Mouse (Mus musculus): ENCODE measurements at regions not wholly inside any gene's neighbourhood (a gene's known extent, or its start where the extent isn't known, plus 50 kb on each side); places are given as distances from the start of the nearest gene placed in this dataset.
"Not testable (repeated sequence)": the region's sequence is repeated elsewhere in the genome, so short reads cannot be mapped to it uniquely, and the experiment has no call there.

DNA sequence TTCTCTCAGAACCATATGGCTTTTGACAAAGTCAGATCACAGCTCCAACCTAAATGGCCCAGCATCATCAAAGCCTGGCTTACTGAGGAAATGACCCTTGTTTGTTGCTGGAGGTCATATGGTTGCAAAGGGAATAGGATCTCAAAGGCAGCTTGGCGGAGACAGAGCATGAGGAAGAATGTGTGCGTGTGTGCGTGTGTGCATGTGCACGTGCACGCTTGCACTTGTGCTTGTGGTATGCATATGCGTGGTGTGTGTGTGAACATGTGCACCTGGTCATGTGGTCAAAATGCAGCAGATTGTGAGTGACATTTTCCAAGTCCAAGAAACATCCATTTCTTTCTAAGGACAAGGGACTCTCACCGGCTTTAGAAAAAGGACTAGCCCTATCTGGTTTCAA, 216.9 kb downstream of the Dact1 start:
- no peak for DNase-seq (ENCODE audit: low spot score in 2 of 2)

DNA sequence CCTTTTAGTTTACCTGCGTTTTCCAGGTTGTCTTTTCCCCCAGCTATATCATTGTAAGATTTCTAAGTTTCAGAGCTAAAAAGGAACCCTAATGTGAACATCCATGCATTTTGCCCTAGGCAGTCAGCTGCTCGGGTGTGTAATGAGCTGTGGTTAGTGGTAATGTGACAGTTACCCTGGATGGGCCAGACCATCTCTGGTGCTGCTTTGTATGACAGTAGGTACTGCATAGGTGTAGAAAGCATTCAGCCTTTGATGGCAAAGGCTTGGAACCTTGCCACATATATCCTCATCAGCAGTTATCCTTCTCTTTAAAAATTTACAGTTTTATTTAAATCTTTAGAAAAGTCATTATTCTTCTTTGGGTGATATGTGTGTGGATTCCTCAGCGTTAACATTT, 222.5 kb downstream of the Dact1 start:
- no peak for DNase-seq (ENCODE audit: low spot score in 2 of 2)

DNA sequence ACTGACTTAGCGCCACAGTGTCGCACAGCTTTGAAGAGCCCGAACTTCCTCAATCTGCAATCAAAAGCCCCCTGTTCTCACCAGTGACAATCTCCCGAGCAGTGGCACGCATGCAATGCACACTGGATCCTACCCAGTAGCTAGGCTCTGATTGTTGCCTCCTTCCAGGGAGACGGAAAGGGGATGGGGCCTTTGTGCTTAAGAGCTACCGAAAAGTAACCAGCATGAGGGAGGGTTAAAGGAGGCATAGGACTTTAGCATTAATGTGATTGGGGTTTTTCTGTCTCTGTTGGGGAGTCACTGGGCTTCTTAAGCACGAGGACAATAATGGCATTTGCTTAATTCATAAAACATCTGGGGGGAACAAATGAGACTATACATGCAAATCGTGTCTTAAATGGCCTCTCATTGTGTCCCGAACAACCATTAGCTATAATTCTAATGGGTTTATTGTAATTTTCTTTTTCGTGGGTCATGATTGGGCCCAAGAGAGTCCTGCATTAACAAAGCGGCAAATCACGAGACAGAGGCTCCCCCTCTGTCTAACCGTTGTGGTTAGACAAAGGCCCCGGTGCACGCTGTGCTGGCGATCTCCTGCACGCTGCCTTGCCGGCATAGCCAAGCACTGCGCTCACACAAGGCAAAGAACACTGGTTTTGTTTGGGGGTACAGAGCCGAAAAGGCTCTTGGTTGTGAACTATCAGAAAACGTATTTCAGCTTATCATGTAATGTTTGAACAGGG, 223.2 kb downstream of the Dact1 start:
- no peak for DNase-seq (ENCODE audit: low spot score in 2 of 2)

DNA sequence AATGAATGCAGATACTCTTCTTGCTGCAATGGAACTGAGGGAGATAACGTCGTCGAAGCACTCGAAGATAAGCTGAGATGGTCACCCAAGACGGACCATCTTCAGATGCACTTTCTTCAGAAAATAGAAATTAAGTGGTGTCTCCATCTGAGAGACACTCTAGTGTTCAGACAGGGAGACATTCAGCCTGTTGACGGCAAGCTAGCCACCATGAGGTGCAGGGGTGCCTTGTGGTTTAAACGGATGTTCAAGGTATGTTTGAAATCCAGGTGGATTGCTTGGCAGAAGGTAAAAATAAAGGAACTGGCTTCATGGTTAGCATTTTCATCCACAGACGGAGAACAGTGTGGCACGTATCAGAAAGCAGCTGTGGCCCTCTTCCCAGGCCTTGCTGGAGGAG, 224.0 kb downstream of the Dact1 start:
- no peak for DNase-seq (ENCODE audit: low spot score in 2 of 2)

DNA sequence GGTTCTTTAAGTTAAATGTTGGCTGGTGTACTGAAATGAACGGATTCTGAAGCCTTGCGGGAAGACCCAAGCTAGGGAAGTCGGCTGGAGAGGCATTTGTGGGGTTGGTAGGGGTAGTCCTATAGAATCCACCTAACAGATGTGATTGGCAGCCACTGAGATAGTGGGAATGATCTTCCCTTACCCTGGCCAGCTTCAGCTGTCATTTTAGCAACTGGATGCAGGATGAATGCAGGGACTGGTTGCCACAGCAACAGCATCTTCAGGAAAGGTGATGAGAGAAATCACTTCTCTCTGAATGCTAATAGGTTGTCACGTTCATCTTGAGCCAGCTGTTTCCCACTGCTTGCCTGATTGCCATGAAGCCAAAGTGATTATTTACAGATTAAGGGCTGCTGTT, 224.5 kb downstream of the Dact1 start:
- no peak for DNase-seq (ENCODE audit: low spot score in 2 of 2)

DNA sequence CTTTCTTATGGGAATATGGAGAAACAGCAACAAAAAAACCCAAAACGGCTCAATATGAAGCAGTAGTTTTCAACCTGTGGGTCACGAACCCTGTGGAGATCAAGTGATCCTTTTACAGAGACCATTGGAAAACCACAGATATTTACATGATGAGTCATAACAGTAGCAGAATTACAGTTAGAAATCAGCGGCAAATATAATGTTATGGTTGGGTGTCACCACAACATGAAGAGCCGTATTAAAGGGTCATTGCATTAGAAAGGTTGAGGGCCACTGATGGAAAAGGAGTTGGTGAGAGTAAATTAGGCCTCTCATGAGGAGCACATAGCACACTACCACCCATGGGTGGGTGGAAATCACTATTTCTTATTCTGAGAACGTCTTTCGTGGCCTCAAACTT, 225.6 kb downstream of the Dact1 start:
- no peak for DNase-seq (ENCODE audit: low spot score in 2 of 2)

DNA sequence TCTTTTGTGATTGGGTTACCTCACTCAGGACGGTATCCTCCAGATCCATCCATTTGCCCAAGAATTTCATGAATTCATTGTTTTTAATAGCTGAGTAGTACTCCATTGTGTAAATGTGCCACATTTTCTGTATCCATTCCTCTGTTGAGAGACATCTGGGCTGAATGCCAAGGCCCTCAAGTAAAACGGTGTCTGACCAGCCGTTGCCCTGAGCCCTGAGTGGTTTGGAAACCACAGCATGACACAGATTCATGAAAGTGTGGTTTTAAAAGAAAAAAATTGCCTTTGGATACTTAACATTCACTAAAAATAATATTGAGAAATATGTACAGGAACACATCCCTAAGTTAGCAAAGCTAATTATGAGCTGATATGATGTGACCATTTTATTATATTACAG, 226.1 kb downstream of the Dact1 start:
- not testable (repeated sequence) for DNase-seq (ENCODE audit: low spot score in 2 of 2)

DNA sequence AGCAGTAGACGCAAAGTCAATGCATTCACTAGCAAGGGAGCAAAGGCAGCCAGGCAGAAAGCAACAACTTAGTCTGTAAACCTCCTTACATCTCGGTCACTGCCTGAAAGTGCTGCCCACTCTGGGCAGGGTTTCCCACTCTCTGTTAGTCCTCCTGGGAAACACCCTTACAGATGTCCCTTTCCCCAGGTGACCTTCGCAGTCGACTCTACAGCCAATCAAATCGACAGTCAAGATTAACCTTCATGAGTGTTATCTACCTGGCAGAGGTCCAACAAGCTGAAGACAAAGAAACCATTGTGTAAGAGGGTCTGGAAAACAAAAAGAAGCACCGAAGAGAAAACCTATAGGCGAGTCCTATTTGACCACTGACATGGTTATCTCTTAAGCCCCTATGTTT, 229.0 kb downstream of the Dact1 start:
- DNase-seq (ENCODE audit: low spot score in 2 of 2), result no peak

DNA sequence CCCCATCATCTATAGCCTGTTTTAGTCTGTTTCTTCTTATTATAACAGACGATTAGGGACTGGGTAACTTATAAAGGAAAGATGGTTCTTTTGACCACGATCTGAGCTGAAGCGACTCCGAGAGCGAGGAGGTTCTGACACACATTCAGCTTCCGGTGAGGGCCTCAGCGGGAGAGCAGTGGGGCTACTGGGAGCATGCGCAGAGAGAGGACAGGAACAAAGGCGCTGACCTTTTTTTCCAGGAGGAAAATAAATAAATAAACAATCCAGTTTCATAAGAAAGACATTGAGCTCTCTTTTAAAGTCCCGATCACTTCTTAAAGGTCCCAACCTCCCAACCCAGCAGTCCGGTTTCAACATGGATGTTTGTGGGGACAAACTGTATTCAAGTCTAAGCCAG, 230.6 kb downstream of the Dact1 start:
- DNase-seq (ENCODE audit: low spot score in 2 of 2), result no peak

DNA sequence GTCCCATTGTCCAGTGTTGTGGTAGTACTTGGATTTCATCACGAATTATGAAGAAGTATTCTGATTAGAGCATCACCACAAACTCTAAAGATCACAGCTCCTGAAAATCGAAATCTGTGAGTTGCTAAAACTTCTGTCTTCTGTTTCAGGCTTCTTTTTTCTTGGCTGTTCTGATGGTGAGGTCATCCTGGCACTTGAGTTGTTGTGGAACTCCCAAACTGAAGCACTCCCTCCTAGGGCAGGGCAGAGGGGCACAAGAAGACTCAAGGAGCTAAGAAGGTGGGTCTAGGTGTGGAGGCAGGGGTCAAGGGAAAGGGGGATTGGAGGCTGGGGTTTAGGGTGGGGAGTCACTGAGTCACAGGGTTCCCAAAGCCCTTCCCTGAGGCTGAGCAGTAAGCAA, 232.3 kb downstream of the Dact1 start:
- no peak for DNase-seq (ENCODE audit: low spot score in 2 of 2)

DNA sequence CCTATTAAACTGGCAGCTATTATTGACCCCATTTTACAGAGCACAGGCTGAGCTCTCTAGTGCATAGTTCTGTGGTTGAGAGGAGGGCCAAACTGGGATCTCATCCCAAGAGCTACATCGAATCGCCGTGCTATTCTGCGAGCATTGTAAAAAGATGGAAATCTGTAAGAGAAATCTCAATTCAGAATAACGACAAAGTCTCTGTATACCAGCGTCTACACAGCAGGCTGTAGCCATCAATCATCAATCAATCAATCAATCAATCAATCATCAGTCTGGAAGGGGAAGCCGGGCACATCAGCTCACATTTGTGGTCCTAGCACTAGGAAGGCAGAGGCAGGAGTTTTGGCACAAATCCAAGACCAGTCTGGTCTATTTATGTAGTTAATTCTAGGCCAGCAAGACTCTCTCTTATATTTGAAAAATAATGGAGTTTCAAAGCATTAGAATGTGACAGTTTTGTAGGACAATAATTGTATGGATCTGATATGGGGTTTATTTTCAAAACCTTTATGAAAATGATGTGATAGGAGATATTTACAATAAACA, 234.0 kb downstream of the Dact1 start:
- no peak for DNase-seq (ENCODE audit: low spot score in 2 of 2)

DNA sequence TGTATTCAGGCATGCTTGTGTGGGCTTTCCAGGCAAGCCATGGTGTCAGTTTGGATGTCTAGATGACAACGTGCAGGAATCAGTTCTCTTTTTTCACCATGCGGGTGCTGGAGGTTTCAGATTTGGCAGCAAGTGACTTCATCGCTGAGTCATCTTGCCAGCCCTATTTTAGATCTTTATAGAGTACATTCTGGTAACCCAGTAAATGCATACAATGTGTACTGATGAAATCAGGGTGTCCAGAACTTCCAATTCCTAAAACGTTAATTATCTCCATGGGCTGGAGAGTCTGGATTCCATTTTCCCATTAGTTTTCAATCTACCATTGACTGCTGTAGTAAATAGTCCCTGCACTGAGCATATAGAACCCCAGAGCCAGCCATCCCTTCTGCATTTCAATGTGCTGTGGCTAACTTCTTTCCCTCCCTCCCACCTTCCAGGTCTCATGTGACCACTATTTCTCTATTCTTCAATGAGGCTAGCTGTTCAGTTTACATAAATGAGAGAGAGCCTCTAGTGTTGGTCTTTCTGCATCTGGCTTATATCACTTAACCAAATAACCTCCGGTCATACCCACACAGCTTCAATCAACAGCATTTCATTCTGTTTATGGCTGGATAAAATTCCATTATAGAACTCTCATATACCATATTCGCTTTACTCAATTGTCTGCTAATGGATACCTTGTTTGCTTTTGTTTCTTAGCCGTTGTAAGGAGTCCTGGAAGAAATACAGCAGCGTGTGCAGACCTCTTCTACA, 234.9 kb downstream of the Dact1 start:
- no peak for DNase-seq (ENCODE audit: low spot score in 2 of 2)

DNA sequence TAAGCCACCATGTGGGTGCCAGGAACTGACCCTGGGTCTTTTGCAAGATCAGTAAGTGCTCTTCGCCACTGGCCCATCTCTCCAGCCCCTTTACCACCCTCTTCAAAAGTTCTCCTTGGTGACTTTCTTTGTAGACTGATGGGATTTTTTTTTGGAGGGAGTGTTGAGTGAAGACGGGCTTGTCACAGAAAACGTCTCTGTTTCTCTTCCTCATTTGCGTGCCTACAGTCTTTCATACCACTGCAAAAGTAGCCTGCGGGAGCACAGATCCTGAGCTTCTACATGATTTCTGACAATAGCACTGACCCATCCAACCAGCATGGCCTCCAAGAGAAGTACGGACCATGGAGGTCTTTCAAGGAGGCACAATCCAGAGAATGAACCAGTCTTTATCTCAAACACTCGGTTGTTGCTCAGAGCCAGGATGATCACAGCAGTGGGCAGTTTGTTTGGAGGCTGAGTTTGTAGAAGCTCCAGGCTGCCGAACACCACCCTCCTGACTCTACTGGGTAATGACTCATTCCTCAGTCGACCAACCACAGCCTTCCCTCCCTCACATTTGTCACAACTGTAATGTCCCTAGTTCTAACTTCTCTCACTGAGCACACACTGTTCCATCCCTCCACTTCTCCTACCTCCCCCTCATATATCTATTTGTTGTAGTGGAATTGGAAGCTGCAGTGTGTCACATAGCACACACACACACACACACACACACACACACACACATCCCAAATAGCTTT, 237.0 kb downstream of the Dact1 start:
- DNase-seq (ENCODE audit: low spot score in 2 of 2), result no peak

DNA sequence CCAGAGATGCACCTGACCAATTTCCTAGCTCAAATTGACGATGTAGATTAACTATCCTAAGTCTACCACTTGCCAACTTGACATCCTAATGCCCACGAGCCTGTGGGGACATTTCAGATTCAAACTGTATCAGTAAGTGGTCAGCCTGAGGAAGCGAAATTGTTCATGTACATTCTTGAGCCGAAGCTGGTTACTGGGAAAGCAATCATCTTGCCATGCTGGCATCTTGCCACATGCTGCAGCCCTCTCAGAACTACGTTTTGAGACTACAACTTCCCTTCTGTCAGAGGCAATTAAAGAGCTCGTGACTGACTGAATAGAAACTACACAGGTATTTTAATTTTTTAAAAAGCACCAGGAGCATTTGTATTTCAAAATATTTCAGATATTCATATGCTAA, 239.7 kb downstream of the Dact1 start:
- DNase-seq (ENCODE audit: low spot score in 2 of 2), result no peak

DNA sequence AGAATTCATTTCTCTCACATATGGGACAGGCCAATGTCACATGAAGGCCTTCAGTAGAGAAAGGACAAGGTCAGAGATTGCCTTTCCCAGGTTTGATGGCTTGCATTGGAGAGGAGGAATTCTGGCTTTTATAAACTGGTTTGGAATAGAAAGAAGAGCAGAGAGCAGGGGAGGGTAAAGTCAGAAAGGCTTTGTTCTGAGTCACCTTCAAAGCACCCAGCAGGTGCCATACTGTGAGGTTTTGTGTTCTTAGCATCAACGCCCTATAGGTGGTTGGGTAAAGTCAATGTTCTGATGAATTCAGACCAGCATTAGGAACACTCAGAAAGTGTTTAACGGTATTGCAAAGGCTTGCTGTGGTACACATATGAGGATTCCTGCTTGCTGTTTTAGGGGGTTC, 244.5 kb downstream of the Dact1 start:
- DNase-seq (ENCODE audit: low spot score in 2 of 2), result no peak

DNA sequence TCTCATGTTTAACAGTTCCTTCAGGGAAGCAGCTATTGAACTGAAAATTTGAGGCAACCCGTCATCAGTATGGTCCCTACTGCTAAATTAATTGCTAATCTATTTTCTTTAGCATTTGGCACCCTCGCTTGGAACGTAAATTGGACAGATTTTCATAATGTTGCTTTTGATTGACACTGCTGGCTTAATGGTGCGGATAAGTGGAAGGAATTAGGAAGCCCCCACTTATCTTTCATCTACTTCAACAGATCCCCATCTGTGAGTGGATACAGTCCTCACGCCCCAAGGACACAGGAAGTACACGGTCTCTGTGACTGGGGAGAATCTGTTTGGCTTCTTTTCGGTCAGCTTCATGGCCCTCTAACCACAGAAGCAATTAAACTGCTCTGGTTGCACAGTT, 251.6 kb downstream of the Dact1 start:
- DNase-seq (ENCODE audit: low spot score in 2 of 2), result no peak

DNA sequence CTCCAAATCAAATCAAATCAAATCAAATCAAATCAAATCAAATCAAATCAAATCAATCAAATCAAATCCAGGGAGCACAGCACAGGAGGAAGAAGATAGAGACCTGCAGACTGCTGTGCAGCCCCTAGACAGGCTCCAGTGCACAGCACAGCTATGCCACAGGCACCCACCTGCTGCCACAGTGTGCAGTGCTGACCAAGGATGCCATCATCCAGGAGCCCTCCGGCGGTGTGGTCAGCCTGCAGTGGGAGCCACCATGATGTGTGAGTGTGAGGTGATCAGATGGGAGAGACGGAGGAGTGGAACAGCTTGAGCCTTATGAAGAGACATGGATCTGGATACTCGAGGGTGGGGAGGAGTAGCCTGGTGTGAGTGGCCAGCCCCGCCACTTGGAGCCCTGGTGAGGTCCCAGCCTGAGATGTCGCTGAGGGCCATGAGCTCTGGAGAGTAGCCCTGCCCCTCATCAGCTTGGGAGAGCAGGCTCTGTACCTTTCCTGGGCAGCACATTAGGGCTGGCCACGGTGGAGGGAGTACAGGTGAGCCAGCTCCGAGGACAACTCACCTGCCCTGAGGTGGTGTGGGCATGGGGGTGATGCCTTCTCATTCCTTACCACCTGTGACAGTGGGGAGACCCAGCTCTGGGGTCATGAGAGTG, 252.4 kb downstream of the Dact1 start:
- no peak for DNase-seq (ENCODE audit: low spot score in 2 of 2)

DNA sequence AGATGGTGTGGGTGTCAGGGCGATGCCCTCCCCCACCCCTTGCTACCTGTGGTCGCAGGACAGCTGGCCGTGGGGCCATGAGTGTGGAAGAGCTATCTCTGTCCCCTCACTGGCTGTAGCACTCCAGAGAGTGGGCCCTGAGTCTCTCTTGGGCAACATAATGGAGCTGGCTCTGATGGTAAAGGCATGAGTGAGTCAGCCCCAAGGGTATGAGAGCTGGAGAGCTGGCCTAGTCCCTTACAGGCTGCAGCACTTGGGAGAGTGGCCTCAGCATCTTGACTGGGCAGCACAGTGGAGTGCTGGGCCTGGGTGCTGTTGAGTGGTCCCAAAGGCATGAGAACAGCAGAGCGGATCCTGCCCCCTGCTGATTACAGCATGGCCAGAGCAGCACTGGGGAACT, 253.5 kb downstream of the Dact1 start:
- DNase-seq (ENCODE audit: low spot score in 2 of 2), result no peak

DNA sequence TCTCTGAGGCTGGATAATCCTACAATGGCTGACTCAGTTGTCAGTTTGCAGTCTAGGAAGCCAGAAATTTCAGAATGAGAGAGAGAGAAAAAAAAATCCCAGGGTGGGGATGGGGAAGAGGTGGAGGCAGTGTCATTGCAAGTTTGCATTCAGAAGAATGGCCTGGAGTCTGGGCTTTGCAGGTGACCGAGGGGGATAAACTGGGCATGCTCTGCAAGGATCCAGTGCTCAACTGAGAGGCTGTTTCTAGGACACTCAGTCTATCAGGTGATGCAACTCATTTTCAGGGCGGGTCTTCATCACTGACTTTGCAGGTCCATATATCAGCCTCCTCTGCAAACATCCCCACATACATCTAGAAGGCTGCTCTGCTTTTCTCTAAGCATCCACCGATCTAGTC, 256.7 kb downstream of the Dact1 start:
- no peak for DNase-seq (ENCODE audit: low spot score in 2 of 2)

DNA sequence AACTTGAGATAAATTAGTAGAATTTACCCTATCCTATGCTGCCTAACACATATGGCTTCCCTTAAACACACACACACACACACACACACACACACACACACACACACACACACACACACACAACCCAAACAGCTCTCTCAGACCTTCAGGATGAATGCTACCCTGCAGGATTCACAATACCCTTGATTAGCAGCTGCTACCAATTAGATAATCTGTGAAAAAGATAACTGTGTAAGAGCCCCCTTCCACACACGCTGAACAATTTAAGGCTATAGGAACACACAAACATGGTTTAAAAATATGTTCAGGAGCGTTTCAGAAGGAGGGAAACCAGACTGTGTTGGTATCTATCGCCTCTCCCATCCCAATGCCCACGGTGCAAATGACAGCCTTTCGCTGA, 258.6 kb downstream of the Dact1 start:
- DNase-seq (ENCODE audit: low spot score in 2 of 2), result no peak

DNA sequence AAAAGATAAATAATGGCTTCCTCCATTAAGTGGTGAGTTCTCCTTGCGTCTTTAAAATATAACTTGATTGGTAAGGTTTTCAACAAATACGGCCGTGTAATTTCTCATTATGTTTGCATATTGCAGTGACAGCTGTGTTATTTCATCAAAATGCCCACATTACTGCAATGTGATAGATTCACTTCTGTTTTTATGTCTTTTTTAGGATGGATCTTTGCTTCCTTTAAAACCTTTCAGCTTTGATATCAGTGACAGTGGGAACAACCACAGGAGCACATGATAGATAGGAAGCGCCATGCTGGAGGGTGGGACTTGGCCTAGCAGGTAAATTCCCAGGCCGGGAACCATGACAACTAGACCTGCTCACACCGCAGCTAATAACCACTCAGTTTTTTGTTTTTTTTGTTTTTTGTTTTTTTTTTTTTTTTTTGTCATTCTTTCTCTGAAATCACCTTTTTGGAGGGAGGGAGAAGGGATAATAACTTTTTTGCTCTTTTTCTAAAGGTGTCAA, 259.3 kb downstream of the Dact1 start:
- no peak for DNase-seq (ENCODE audit: low spot score in 2 of 2)

DNA sequence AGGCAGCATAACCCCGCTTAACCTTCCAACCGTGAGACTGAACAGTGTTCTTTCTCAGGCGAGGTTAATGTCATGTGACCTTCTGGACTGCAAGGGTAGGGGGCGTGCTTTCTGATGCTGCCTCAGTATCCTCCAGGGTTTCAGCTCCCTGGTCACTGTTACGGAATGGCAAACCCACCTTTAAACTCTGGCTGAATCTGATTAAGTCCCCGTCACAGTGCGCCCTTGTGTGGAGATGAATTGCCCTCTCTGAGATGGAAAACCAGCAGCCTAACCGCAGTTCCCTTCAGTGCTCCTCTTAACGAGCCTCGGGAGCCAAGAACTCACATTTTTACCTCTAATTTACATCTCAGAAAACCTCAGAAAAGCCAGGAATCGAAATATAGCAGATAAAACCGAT, 260.0 kb downstream of the Dact1 start:
- no peak for DNase-seq (ENCODE audit: low spot score in 2 of 2)

Measured in natural killer cell, adult 2 months (primary cell).